Comparison of ENCODE assay signal across 9 mouse cellular contexts in genomic region chr6:146272253-146273036, GRCm38 (mm10).
A peak's percentile ranks its signal among the peaks of the same experiment; 100 is the strongest.
DNase-seq lines count a peak whose midpoint lies in the region; ATAC-seq and TF ChIP-seq lines count a peak whose summit lies in the region.
"Had no signal": no experiment of that assay in that cellular context is flagged by ENCODE, and none has a peak within 500 bp of the region (broad histone marks: within the 10 kb centered on the region; RNA-seq: fewer than 3 reads in every experiment).

No protein-coding gene starts in this region.

- TF ChIP-seq CTCF in liver, adult 2 months (IDR thresholded peaks at IDR 0.05; ENCODE audit: low read depth, low read length), result peak; percentile 60
- TF ChIP-seq CTCF in layer of hippocampus, adult 2 months (conservative IDR thresholded peaks at IDR 0.05), result peak; percentile 96

- no peaks in the 10 kb centered on the region for H3K27me3 ChIP-seq in liver, adult 2 months (ENCODE audit: control insufficient read depth, insufficient read depth, low read length)
- no peaks in the 10 kb centered on the region for H3K27me3 ChIP-seq in liver, embryonic 12.5 days (replicated peaks)
- no peaks in the 10 kb centered on the region for H3K27me3 ChIP-seq in midbrain, embryonic 16.5 days (ENCODE audit: control insufficient read depth, insufficient read depth, low read depth, low read length)

- no peak overlapping the region for H3K9ac ChIP-seq in liver, adult 2 months (ENCODE audit: low read depth, low read length)
- no peak overlapping the region for H3K9ac ChIP-seq in liver, embryonic 12.5 days
- no peak overlapping the region for H3K9ac ChIP-seq in midbrain, embryonic 16.5 days (ENCODE audit: low read depth, low read length)

- no peaks in the 10 kb centered on the region; the same call in 1 of the 2 replicates for H3K4me1 ChIP-seq in liver, adult 2 months (ENCODE audit: control insufficient read depth, insufficient read depth, low read length)
- H3K4me1 ChIP-seq in liver, embryonic 12.5 days, result peaks cover 9% of the 10 kb centered on the region; the same call in 1 of the 2 replicates
- peaks cover 2% of the 10 kb centered on the region; the same call in 1 of the 2 replicates for H3K4me1 ChIP-seq in midbrain, embryonic 16.5 days (ENCODE audit: control insufficient read depth, insufficient read depth, low read length)

- no peak for TF ChIP-seq POLR2A in liver, adult 2 months (IDR thresholded peaks at IDR 0.05; ENCODE audit: extremely low read depth, insufficient read depth, low read length)

- H3K4me2 ChIP-seq in liver, embryonic 12.5 days, result no peak overlapping the region
- H3K4me2 ChIP-seq in midbrain, embryonic 16.5 days (ENCODE audit: low read length), result no peak overlapping the region

- no peak overlapping the region for H3K4me3 ChIP-seq in liver, adult 2 months (ENCODE audit: insufficient read depth, low read depth, low read length)
- no peak overlapping the region for H3K4me3 ChIP-seq in liver, embryonic 12.5 days
- H3K4me3 ChIP-seq in layer of hippocampus, adult 2 months, result no peak overlapping the region
- H3K4me3 ChIP-seq in midbrain, embryonic 16.5 days (ENCODE audit: low read depth, low read length), result no peak overlapping the region
- H3K4me3 ChIP-seq: myocyte had no signal

- no peak for ATAC-seq in liver, embryonic 12.5 days
- peak; percentile 57 for ATAC-seq in common myeloid progenitor, adult 5-6 weeks (replicated peaks; ENCODE audit: low read depth, poor library complexity, severe bottlenecking)
- peak; percentile 44 to 49; a peak in 1 of 4 replicates for ATAC-seq in hematopoietic stem cell, adult 5-6 weeks (replicated peaks in 1 of 2; ENCODE audit: insufficient read depth in 1 of 2, low FRiP score in 2 of 2, low TSS enrichment in 1 of 2, low read depth in 1 of 2, poor library complexity in 2 of 2, severe bottlenecking in 2 of 2)
- peak; percentile 59; the same call in 1 of the 2 replicates for ATAC-seq in midbrain, embryonic 16.5 days

- no peaks in the 10 kb centered on the region; the same call in 1 of the 2 replicates for H3K9me3 ChIP-seq in liver, embryonic 12.5 days (replicated peaks)
- no peaks in the 10 kb centered on the region for H3K9me3 ChIP-seq in midbrain, embryonic 16.5 days (replicated peaks; ENCODE audit: control insufficient read depth, low read length, poor library complexity, severe bottlenecking)

- peak; percentile 52 for DNase-seq in liver, adult 2 months (ENCODE audit: extremely low read depth, low read depth, low spot score)
- DNase-seq in MN1 (ENCODE audit: low spot score), result peak; percentile 78
- peak; percentile 57 to 79 for DNase-seq in layer of hippocampus, adult 2 months (ENCODE audit: low spot score in 2 of 2)
- DNase-seq in thymus, postnatal 4 days, result peak; percentile 72

- no peak overlapping the region for H3K27ac ChIP-seq in liver, adult 2 months (replicated peaks; ENCODE audit: insufficient read depth, low read depth, low read length)
- H3K27ac ChIP-seq in liver, embryonic 12.5 days, result no peak overlapping the region
- H3K27ac ChIP-seq in layer of hippocampus, adult 2 months, result peak overlapping the region; percentile 71; the same call in 1 of the 2 replicates
- no peak overlapping the region for H3K27ac ChIP-seq in midbrain, embryonic 16.5 days (ENCODE audit: low read length)

- H3K79me2 ChIP-seq in liver, adult 2 months (ENCODE audit: control insufficient read depth, insufficient read depth, low read length), result no peaks in the 10 kb centered on the region

- no peaks in the 10 kb centered on the region for H3K36me3 ChIP-seq in liver, adult 2 months (ENCODE audit: control insufficient read depth, insufficient read depth, low read length)
- no peaks in the 10 kb centered on the region for H3K36me3 ChIP-seq in liver, embryonic 12.5 days
- H3K36me3 ChIP-seq in midbrain, embryonic 16.5 days (ENCODE audit: control insufficient read depth, insufficient read depth, low read length), result no peaks in the 10 kb centered on the region

- 77% methylated on average over 5 of the region's 5 CpGs for WGBS in liver, adult 2 months
- WGBS in liver, embryonic 12.5 days (ENCODE audit: insufficient replicate concordance), result 63% methylated on average over 5 of the region's 5 CpGs
- 76% methylated on average over 5 of the region's 5 CpGs for WGBS in midbrain, embryonic 16.5 days
